Mouse (Mus musculus) frontal cortex, postnatal 14 days (tissue): ENCODE results near the gene Plcb3.
A peak's percentile ranks its signal among the peaks of the same experiment; 100 is the strongest.
"Not testable (repeated sequence)": the region's sequence is repeated elsewhere in the genome, so short reads cannot be mapped to it uniquely, and the experiment has no call there.

ENCODE experiments used
- DNase-seq, 2 experiments: peaks; one replicate each; pipeline ENCODE4 v3.0.0; 2022; ENCODE audit warnings: low spot score in 2 of 2

The Plcb3 gene

DNA sequence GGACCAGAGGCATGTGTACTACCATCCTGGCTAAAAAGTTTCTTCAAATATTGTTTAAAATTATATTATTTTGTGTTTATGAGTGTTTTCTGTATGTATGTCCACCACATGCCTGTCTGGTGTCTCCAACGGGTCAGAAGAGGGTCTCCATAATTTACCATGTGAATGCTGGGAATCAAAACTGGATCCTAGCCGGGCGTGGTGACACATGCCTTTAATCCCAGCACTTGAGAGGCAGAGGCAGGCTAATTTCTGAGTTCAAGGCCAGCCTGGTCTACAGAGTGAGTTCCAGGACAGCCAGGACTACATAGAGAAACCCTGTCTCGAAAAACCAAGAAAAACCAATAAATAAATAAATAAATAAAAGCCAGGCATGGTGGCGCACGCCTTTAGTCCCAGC, 14.9 kb upstream of the Plcb3 start:
- DNase-seq, result not testable (repeated sequence)

GRCm38 (mm10) chr19:6990712-6991111, 14.4 kb upstream of the Plcb3 start:
- no peak for DNase-seq

GRCm38 (mm10) chr19:6989251-6989650, 13.0 kb upstream of the Plcb3 start:
- no peak for DNase-seq

DNA sequence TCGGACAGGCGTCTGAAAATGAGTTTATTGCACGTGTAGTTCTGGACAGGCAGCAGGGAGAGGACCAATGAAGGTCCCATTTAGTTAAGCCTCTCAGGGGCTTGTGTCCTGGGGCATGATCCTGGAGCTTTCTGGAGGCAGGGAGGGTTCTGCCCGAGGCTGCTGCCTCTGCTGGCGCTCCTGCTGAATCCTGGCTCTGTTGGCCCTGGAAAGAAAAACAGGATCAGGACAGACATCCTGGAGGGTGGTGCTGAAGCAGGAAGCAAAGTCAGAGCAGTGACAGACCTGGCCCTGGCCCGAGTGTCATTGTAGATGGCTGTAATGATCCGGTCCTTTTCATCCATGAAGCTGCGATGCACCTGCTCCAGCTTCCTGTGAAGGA, 11.6 kb upstream of the Plcb3 start:
- DNase-seq, result no peak

GRCm38 (mm10) chr19:6987061-6987903, 11.0 kb upstream of the Plcb3 start, which contains the start of gene Vegfb:
Gene Vegfb, minus strand, starts transcription at chr19:6987651.
- DNase-seq, result peak in 1 of 2 experiments; percentile 51

GRCm38 (mm10) chr19:6985951-6986708, 9.9 kb upstream of the Plcb3 start:
- no peak for DNase-seq

DNA sequence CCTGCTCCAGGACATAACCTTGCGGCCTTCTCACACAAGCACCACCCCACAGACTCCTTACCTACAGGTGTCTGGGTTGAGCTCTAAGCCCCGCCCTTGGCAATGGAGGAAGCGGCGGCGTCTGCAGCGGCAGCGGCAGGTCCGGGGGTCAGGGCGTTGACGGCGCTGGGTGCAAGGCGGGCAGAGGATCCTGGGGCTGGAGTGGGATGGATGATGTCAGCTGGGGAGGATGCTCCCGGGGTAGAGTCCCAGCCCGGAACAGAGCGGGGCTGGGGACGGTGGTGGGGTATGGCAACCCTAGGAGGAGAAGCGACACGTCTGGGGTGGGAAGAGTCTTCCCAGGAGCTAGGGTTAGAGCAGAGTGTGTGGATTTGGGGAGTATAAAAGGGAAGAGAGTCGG, 9.0 kb upstream of the Plcb3 start:
- DNase-seq, result no peak

DNA sequence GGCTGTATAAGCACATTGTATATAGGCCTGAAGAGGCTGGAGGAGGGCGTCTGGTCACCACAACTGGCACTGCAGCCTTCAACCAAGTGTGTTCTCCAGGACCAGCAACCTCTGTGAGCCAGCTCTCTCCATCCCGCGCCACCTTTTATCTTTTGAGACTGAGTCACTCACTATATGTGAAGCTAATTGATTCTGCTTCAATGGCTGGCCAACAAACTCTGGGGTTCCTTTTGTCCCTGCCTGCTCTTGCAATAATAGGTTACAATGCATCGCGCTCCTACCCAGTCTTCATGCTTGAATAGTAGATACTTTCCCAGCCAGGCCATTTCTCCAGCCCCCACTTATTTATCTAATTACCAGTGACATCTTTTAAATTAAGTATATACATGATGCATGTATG, 7.4 kb upstream of the Plcb3 start:
- no peak for DNase-seq

DNA sequence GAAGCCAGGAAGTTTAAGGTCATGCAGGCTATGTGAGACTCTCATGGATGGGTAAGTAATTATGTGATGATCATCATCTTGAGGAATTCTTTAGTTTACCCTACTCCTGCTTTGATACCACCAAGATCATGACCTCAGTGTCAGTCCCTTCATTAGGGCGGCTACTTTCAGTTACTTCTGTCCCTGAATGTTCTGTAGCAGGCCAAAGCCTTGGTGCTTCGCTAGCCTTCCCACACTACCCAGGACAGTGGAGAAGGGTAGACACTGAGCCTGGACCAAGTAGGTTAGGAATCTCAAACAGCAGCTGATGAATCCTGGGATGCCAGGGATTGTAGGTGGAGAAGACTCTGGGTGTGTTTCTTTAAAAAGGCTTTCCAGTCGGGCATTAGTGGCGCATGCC, 5.2 kb upstream of the Plcb3 start:
- DNase-seq, result no peak

GRCm38 (mm10) chr19:6980381-6981093, 4.3 kb upstream of the Plcb3 start, which contains the start of gene Fkbp2:
Gene Fkbp2, minus strand, starts transcription at chr19:6980501.
- DNase-seq, result peak; percentile 98

- DNase-seq, result peak; percentile 99
Measured at GRCm38 (mm10) chr19:6979486-6980380, 3.5 kb upstream of the Plcb3 start.

- DNase-seq, result peak; percentile 57 to 60
Measured at GRCm38 (mm10) chr19:6979001-6979479, 2.8 kb upstream of the Plcb3 start.

- DNase-seq, result no peak
Measured at GRCm38 (mm10) chr19:6978639-6978974, 2.3 kb upstream of the Plcb3 start.

- no peak for DNase-seq
Measured at GRCm38 (mm10) chr19:6977759-6978638, 1.7 kb upstream of the Plcb3 start.

DNA sequence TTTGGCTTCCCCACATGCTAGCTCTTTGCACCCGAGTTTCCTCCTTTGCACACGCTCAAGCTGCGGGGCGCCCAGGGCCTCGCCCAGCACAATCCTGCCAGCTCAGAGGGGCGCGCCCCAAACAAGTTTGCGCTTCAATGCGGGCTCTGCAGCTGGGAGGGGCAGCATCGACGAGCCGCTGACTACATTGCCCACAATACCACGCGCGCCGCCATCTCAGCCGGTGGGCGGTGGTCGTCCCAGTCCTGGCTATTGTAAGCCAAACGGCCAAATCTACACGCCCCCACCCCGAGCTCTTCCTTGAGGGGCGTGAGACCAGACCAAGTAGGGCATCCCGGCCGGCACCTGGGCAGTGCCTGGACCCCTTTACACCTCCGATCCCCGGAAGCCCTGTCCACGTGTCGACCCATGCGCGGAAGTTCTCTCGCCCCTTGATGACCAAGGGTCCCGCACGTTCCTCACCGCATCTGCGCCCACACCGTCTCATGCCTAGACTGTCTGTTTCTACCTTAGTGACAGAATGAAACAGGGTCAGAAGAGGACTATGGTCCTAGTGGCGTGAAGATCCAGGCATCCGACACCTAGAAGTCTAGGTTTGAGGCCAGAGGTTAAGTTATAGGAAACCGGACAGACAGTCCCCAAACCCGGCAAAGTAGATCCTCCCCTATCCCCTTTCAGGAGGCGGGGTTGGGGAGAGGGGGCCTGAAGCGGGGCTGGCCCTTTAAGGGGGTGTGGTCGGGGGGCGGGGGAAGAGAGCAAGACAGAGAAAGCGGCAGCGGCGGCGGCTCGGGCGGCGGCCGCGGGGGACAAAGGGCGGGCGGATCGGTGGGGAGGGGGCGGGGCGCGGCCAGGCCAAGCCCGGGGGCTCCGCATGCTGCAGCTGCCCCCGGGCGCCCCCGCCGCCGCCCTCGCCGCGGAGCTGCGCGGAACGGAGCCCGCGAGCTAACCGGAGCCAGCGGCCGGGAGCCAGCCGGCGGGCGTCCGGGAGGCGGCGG, 1.8 kb downstream of the Plcb3 start, which contains the start of gene Ppp1r14b:
TSS of gene Ppp1r14b (plus strand) at position 758 of the 995 bp plus-strand sequence.
- DNase-seq, result peak; percentile 64 to 74

DNA sequence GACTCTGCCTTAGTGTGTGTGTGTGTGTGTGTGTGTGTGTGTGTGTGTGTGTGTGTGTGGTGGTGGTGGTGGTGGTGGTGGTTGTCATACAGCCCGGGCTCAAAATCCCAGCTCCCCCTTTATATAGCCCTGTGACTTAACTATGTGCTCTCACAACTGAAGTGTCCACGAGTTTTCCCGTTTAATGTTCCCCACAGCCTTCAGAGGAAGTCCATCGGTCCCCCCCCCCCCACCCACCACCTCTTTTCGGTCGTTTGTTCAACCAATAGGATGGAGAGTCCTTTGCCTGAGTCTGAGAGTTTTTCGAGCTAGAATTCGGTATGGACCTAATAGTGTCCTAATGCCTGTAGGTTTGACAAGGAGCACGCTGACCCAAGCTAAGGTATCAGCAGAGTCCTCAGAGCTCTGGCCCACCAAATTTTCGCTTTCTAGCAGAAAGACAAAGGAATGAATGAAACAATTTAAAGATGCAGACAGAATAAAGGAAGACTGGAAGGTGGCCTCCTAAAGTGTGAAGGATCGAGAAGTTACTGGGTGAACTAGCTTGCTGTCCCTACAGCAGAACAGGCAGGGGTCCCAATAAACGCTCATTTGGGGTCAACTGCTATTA, 2.6 kb downstream of the Plcb3 start:
- DNase-seq, result no peak

DNA sequence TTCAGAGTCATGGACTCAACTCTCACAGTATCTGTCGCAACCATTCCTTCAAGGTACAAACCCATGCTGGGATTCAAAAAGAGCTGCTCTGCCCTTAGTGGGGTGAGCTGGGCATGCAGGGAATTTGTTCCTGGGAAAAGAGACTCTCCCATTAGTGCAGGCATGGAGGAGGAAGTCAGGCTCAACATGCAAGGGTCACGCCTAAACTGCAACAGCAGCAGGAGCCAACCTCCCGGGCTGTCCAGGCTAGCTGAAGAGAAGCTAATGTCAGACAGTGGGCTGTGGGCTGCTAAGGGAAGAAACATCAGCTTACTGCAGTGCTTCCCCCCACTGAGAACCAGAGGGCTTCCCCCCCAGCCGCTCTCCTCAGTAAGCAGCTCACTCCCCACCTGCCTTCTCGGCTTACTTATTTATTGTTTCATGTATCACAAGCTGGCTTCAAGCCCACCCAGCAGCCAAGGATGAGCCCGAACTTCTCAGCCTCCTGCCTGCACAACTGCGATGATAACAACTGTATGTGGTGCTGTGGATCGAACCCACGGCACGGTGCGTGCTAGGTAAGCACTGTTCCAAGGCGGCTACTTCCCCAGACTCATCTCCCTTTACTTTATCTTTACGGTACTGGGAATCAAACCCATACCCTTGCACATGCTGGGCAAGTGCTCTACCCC, 3.9 kb downstream of the Plcb3 start:
- DNase-seq, result no peak

DNA sequence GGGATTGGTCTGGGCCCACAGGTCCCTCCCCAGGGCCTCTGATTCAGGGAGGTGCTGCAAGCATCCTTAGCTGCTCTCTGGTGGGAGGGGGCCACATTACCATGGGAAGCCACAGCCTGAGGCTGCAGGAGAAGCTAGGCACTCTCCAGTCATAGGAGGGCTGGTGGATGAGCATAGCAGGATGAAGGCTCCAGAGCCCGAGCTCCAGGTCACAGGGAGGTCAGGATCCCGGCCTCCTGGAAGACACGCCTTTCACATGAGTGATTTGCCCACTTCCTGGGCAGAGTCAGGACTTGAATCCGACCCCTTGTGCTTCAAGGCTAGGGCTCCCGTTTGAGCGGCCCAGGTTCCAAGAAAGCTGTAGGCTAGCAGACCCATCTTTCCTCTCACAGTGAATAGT, 4.6 kb downstream of the Plcb3 start:
- DNase-seq, result no peak
